Mouse (Mus musculus) thymus, adult 2 months (tissue): ENCODE data around the gene Lepr. TPM values are rescaled to one million over a fixed set of nuclear protein-coding genes. Genes with fewer than 3 reads are reported as not detected.

Experiments used
- DNase-seq: peaks from one replicate; pipeline ENCODE4 v3.0.0; 2021
- H3K27ac ChIP-seq: fragments of 200-500 bp; 2 replicates; pipeline ENCODE4 v1.5.1; 2012; ENCODE audit warnings: low read length, control low read depth; ENCODE audit not compliant: control insufficient read depth, insufficient read depth
- H3K27me3 ChIP-seq: fragments of 200-500 bp; 2 replicates; pipeline ENCODE4 v1.6.1; 2012; ENCODE audit warnings: mild to moderate bottlenecking, low read length, moderate library complexity, mixed read lengths; ENCODE audit not compliant: control insufficient read depth, insufficient read depth
- H3K36me3 ChIP-seq: fragments of 200-500 bp; 2 replicates; pipeline ENCODE4 v1.6.1; 2012; ENCODE audit warnings: mild to moderate bottlenecking, low read length, moderate library complexity; ENCODE audit not compliant: control insufficient read depth, insufficient read depth
- H3K4me1 ChIP-seq: fragments of 200-500 bp; replicated peaks from 2 replicates; pipeline ENCODE4 v1.6.1; 2012; ENCODE audit warnings: low read length; ENCODE audit not compliant: control insufficient read depth, insufficient read depth
- H3K4me3 ChIP-seq: fragments of 200-500 bp; 2 replicates; pipeline ENCODE4 v1.5.1; 2012; ENCODE audit warnings: mild to moderate bottlenecking, low read length, control low read depth, moderate library complexity; ENCODE audit not compliant: control insufficient read depth, insufficient read depth
- CTCF ChIP-seq: fragments of 200-500 bp; IDR thresholded peaks from 2 replicates; pipeline ENCODE4 v1.5.1; 2012; ENCODE audit warnings: mild to moderate bottlenecking, control low read depth, low read length, moderate library complexity, borderline replicate concordance; ENCODE audit not compliant: control insufficient read depth, poor library complexity, insufficient read depth; ENCODE audit errors: extremely low read depth
- POLR2A ChIP-seq: fragments of 200-500 bp; IDR thresholded peaks from 2 replicates; pipeline ENCODE4 v1.6.1; 2012; ENCODE audit warnings: mild to moderate bottlenecking, low read length, control low read depth, moderate library complexity; ENCODE audit not compliant: control insufficient read depth, poor library complexity, insufficient read depth; ENCODE audit errors: extremely low read depth
- whole genome bisulfite sequencing: fragments of 180-500 bp; shearing (Covaris S2); methylation state at CpG from one replicate; pipeline ENCODE4 v1.1.7; 2018; 5-methylcytosine and 5-hydroxymethylcytosine counted together
- polyA plus RNA-seq: library from polyadenylated mRNA; depleted of rRNA; stranded (reverse); fragments of >200 nt; gene quantifications from 2 replicates; pipeline ENCODE4 v1.2.3, GENCODE M21; 2012; rRNA removed

The Lepr gene
- polyA plus RNA-seq = 0.24 and 3.6 TPM in 2 replicates

DNA sequence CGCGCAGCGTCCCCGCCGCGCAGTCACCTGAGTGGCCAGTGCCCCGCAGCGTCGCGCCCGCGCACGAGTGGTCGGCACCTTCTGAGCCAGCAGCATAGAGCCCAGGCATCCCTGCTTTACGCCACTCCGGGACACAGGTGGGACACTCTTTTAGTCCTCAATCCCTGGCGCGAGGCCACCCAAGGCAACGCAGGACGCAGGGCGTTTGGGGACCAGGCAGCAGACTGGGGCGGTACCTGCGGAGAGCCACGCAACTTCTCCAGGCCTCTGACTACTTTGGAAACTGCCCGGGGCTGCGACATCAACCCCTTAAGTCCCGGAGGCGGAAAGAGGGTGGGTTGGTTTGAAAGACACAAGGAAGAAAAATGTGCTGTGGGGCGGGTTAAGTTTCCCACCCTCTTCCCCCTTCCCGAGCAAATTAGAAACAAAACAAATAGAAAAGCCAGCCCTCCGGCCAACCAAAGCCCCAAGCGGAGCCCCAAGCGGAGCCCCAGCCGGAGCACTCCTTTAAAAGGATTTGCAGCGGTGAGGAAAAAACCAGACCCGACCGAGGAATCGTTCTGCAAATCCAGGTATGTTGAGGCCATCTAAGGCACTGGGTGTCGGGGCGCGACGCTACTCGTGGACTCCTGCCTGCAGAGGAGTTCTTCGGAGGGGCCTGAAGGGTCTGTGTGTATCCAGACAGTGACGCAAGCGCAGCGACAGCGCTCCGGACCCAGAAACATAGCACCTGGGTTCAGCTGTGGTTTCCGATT is at the start of gene Lepr:
Gene Lepr (plus strand): TSS at position 38 of the 755 bp plus-strand sequence.
- no peak for DNase-seq
- no peak within 1 kb of the TSS for H3K27ac ChIP-seq

GRCm38 (mm10) chr4:101669161-101669560 is 48.0 kb upstream of the Lepr start:
- H3K4me3 ChIP-seq = no peak overlapping the region
- H3K36me3 ChIP-seq = no peaks in the 10 kb centered on the region
- H3K4me1 ChIP-seq = no peaks in the 10 kb centered on the region
- TF ChIP-seq CTCF = no peak
- TF ChIP-seq POLR2A = no peak
- H3K27me3 ChIP-seq = no peaks in the 10 kb centered on the region
- 89% methylated on average over 5 of the region's 5 CpGs for WGBS
- no peak overlapping the region for H3K27ac ChIP-seq
- DNase-seq = no peak

More for the DNA sequence above, at the start of gene Lepr:
- 7% methylated on average over 50 of the region's 50 CpGs for WGBS
- no peaks in the 10 kb centered on the region for H3K36me3 ChIP-seq
- H3K4me3 ChIP-seq = no peak within 1 kb of the TSS
- no peak for TF ChIP-seq CTCF
- TF ChIP-seq POLR2A = no peak
- no peaks in the 10 kb centered on the region for H3K4me1 ChIP-seq
- no peaks in the 10 kb centered on the region; the same call in 1 of the 2 replicates for H3K27me3 ChIP-seq

DNA sequence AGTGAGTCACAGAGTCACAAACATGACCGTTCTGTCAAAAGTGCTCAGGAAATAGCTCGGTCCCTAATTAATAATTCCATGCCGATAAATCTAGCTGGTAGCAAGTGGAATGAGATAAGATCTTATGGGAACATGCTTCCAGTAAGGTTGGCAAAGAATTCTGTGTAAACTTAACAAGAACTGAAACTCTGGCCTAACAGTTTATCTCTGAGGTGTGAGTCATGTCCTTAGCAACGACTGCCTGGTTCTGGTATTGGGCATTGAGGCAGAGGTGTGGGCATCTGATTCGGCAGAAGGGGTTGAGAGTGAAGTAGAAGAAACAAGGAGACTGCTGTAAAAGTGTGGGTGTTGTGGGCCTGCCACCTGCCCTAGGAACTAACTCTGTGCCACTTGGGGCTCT is 47.4 kb upstream of the Lepr start:
- no peak overlapping the region for H3K27ac ChIP-seq
- whole genome bisulfite sequencing = 86% methylated on average over 5 of the region's 5 CpGs
- DNase-seq = no peak

GRCm38 (mm10) chr4:101674790-101675189 is 42.4 kb upstream of the Lepr start:
- TF ChIP-seq CTCF (no peak), POLR2A (no peak)
- no peak for DNase-seq
- 91% methylated on average over 5 of the region's 5 CpGs for WGBS
- H3K4me3 ChIP-seq = no peak overlapping the region
- H3K27ac ChIP-seq = no peak overlapping the region
- no peaks in the 10 kb centered on the region for H3K27me3 ChIP-seq
- no peaks in the 10 kb centered on the region for H3K4me1 ChIP-seq
- no peaks in the 10 kb centered on the region for H3K36me3 ChIP-seq

More for the DNA sequence above, 47.4 kb upstream of the Lepr start:
- no peak for TF ChIP-seq POLR2A
- Histone ChIP-seq H3K4me1 (no peaks in the 10 kb centered on the region), H3K36me3 (no peaks in the 10 kb centered on the region), H3K4me3 (no peak overlapping the region), H3K27me3 (no peaks in the 10 kb centered on the region)

- Histone ChIP-seq H3K4me1 (no peaks in the 10 kb centered on the region), H3K27ac (no peak overlapping the region), H3K27me3 (no peaks in the 10 kb centered on the region), H3K4me3 (no peak overlapping the region), H3K36me3 (no peaks in the 10 kb centered on the region)
- TF ChIP-seq POLR2A (no peak), CTCF (no peak)
- DNase-seq = no peak
- 84% methylated on average over 4 of the region's 4 CpGs for WGBS
Observed at GRCm38 (mm10) chr4:101675726-101676125, 41.5 kb upstream of the Lepr start.

GRCm38 (mm10) chr4:101682620-101683019 is 34.6 kb upstream of the Lepr start:
- no peak for DNase-seq
- no peaks in the 10 kb centered on the region for H3K27me3 ChIP-seq
- no peaks in the 10 kb centered on the region for H3K36me3 ChIP-seq
- no peak for TF ChIP-seq POLR2A
- no peak for TF ChIP-seq CTCF
- H3K4me1 ChIP-seq = no peaks in the 10 kb centered on the region
- WGBS = 96% methylated on average over 4 of the region's 4 CpGs
- H3K27ac ChIP-seq = no peak overlapping the region
- no peak overlapping the region for H3K4me3 ChIP-seq
